Mouse (Mus musculus) kidney, adult 2 months (tissue): ENCODE measurements around the gene Pan2. TPM values are rescaled to one million over a fixed set of nuclear protein-coding genes. Genes with fewer than 3 reads are reported as not detected.
"Not testable (repeated sequence)": the region's sequence is repeated elsewhere in the genome, so short reads cannot be mapped to it uniquely, and the experiment has no call there.

Experiments
- DNase-seq: peaks from one replicate; pipeline ENCODE4 v3.0.0; 2021
- H3K27ac ChIP-seq: fragments of 200-500 bp; 2 replicates; pipeline ENCODE4 v1.5.1; 2012; ENCODE audit warnings: low read depth, low read length, control low read depth, inconsistent platforms; ENCODE audit not compliant: insufficient read depth
- H3K27me3 ChIP-seq: fragments of 200-500 bp; replicated peaks from 2 replicates; pipeline ENCODE4 v1.6.1; 2012; ENCODE audit warnings: mild to moderate bottlenecking, moderate library complexity, low read length, inconsistent platforms; ENCODE audit not compliant: control insufficient read depth, insufficient read depth
- H3K36me3 ChIP-seq: fragments of 200-500 bp; 2 replicates; pipeline ENCODE4 v1.6.1; 2012; ENCODE audit warnings: mild to moderate bottlenecking, moderate library complexity, low read length, inconsistent platforms; ENCODE audit not compliant: control insufficient read depth, insufficient read depth
- H3K4me1 ChIP-seq: fragments of 200-500 bp; 2 replicates; pipeline ENCODE4 v1.6.1; 2011; ENCODE audit warnings: low read length; ENCODE audit not compliant: control insufficient read depth, insufficient read depth
- H3K4me3 ChIP-seq: fragments of 200-500 bp; 2 replicates; pipeline ENCODE4 v1.5.1; 2011; ENCODE audit warnings: mild to moderate bottlenecking, low read depth, low read length, control low read depth; ENCODE audit not compliant: insufficient read depth
- CTCF ChIP-seq: fragments of 200-500 bp; conservative IDR thresholded peaks from 2 replicates; pipeline ENCODE4 v1.5.1; 2011; ENCODE audit warnings: low read depth, mild to moderate bottlenecking, control low read depth, low read length, moderate library complexity, mixed read lengths; ENCODE audit not compliant: insufficient read depth, insufficient read length
- POLR2A ChIP-seq: fragments of 200-500 bp; IDR thresholded peaks from one replicate; pipeline ENCODE4 v1.6.1; 2011; ENCODE audit warnings: low read depth, low read length, control low read depth
- whole genome bisulfite sequencing: fragments of 180-500 bp; shearing (Covaris S2); methylation state at CpG from one replicate; pipeline ENCODE4 v1.1.7; 2018; 5-methylcytosine and 5-hydroxymethylcytosine counted together
- polyA plus RNA-seq: library from polyadenylated mRNA; depleted of rRNA; stranded (reverse); fragments of >200 nt; gene quantifications from 2 replicates; pipeline ENCODE4 v1.2.3, GENCODE M21; 2012; rRNA removed

Gene Pan2
- 18.1 and 21.1 TPM in 2 replicates for polyA plus RNA-seq

GRCm38 (mm10) chr10:128303126-128304021 is at the start of gene Pan2:
Gene Pan2 (plus strand): TSS chr10:128303335.
- TF ChIP-seq POLR2A = peak; percentile 22
- no peak for TF ChIP-seq CTCF
- Histone ChIP-seq H3K27ac (peak within 1 kb of the TSS; percentile 99), H3K4me1 (peaks cover 8% of the 10 kb centered on the region; the same call in 1 of the 2 replicates), H3K36me3 (no peaks in the 10 kb centered on the region), H3K27me3 (no peaks in the 10 kb centered on the region), H3K4me3 (peak within 1 kb of the TSS; percentile 82)
- WGBS = under 1% methylated on average over 37 of the region's 37 CpGs
- DNase-seq = peak; percentile 100

GRCm38 (mm10) chr10:128253677-128254255 is 49.4 kb upstream of the Pan2 start, which contains the start of gene Apon:
Gene Apon (plus strand): TSS chr10:128254096.
- H3K36me3 ChIP-seq = no peaks in the 10 kb centered on the region
- 76% methylated on average over 4 of the region's 4 CpGs for WGBS
- DNase-seq = no peak
- H3K4me3 ChIP-seq = no peak within 1 kb of the TSS
- TF ChIP-seq POLR2A = no peak
- TF ChIP-seq CTCF = no peak
- H3K4me1 ChIP-seq = no peaks in the 10 kb centered on the region
- H3K27me3 ChIP-seq = no peaks in the 10 kb centered on the region
- H3K27ac ChIP-seq = no peak within 1 kb of the TSS

- DNase-seq = no peak
These were observed 47.2 kb upstream of the Pan2 start for GRCm38 (mm10) chr10:128255925-128256324.

GRCm38 (mm10) chr10:128256328-128256727 is 46.8 kb upstream of the Pan2 start:
- TF ChIP-seq CTCF (no peak), POLR2A (no peak)
- no peak overlapping the region for H3K4me3 ChIP-seq
- H3K27ac ChIP-seq = no peak overlapping the region
- no peaks in the 10 kb centered on the region for H3K36me3 ChIP-seq
- 84% methylated on average over 8 of the region's 8 CpGs for WGBS
- DNase-seq = no peak
- no peaks in the 10 kb centered on the region for H3K27me3 ChIP-seq
- H3K4me1 ChIP-seq = no peaks in the 10 kb centered on the region

More at GRCm38 (mm10) chr10:128255925-128256324, 47.2 kb upstream of the Pan2 start:
- 85% methylated on average over 8 of the region's 8 CpGs for WGBS
- no peaks in the 10 kb centered on the region for H3K4me1 ChIP-seq
- no peaks in the 10 kb centered on the region for H3K36me3 ChIP-seq
- no peaks in the 10 kb centered on the region for H3K27me3 ChIP-seq
- no peak overlapping the region for H3K4me3 ChIP-seq
- H3K27ac ChIP-seq = no peak overlapping the region
- TF ChIP-seq CTCF (no peak), POLR2A (no peak)

GRCm38 (mm10) chr10:128258953-128259352 is 44.2 kb upstream of the Pan2 start:
- Histone ChIP-seq H3K27ac (no peak overlapping the region), H3K27me3 (no peaks in the 10 kb centered on the region), H3K4me1 (no peaks in the 10 kb centered on the region), H3K36me3 (no peaks in the 10 kb centered on the region), H3K4me3 (no peak overlapping the region)
- 72% methylated on average over 4 of the region's 4 CpGs for WGBS
- no peak for TF ChIP-seq CTCF
- TF ChIP-seq POLR2A = no peak
- DNase-seq = no peak

- WGBS = 87% methylated on average over 5 of the region's 5 CpGs
- no peaks in the 10 kb centered on the region for H3K27me3 ChIP-seq
- no peaks in the 10 kb centered on the region for H3K4me1 ChIP-seq
- H3K4me3 ChIP-seq = no peak overlapping the region
- no peak overlapping the region for H3K27ac ChIP-seq
- DNase-seq = no peak
- TF ChIP-seq POLR2A (no peak), CTCF (no peak)
- H3K36me3 ChIP-seq = no peaks in the 10 kb centered on the region
These were observed 43.2 kb upstream of the Pan2 start for GRCm38 (mm10) chr10:128259946-128260345.

- H3K36me3 ChIP-seq, H3K4me3 ChIP-seq, H3K27me3 ChIP-seq, DNase-seq, H3K4me1 ChIP-seq, H3K27ac ChIP-seq: not testable (repeated sequence)
- WGBS = 90% methylated on average over 7 of the region's 7 CpGs
These were observed 42.8 kb upstream of the Pan2 start for GRCm38 (mm10) chr10:128260376-128260775.
